Mouse (Mus musculus) heart, embryonic 11.5 days (tissue): ENCODE measurements at regions not wholly inside any gene's neighbourhood (a gene's known extent, or its start where the extent isn't known, plus 50 kb on each side); places are given as distances from the start of the nearest gene placed in this dataset. TPM values are rescaled to one million over a fixed set of nuclear protein-coding genes. Genes with fewer than 3 reads are reported as not detected.

Source experiments
- ATAC-seq: fragments of 200-750 bp; cut with Nextera tagmentation; replicated peaks from 2 replicates; pipeline ENCODE4 v1.8.0; 2017; ENCODE audit warnings: moderate library complexity; ENCODE audit not compliant: insufficient number of reproducible peaks, low FRiP score, low TSS enrichment
- H3K27ac ChIP-seq: fragments of 300-500 bp; sonication (generic); 2 replicates; pipeline ENCODE4 v1.5.1; 2014; ENCODE audit warnings: mild to moderate bottlenecking, low read depth, low read length
- H3K27me3 ChIP-seq: fragments of 300-500 bp; sonication (generic); 2 replicates; pipeline ENCODE4 v1.6.1; 2014; ENCODE audit warnings: mild to moderate bottlenecking, low read length, mixed read lengths; ENCODE audit not compliant: control insufficient read depth, insufficient read depth
- H3K36me3 ChIP-seq: fragments of 300-500 bp; sonication (generic); 2 replicates; pipeline ENCODE4 v1.6.1; 2014; ENCODE audit warnings: mild to moderate bottlenecking, low read length, moderate library complexity, mixed read lengths; ENCODE audit not compliant: control insufficient read depth, insufficient read depth
- H3K4me1 ChIP-seq: fragments of 300-500 bp; sonication (generic); 2 replicates; pipeline ENCODE4 v1.6.1; 2014; ENCODE audit warnings: low read length; ENCODE audit not compliant: control insufficient read depth, insufficient read depth
- H3K4me2 ChIP-seq: fragments of 300-500 bp; sonication (generic); 2 replicates; pipeline ENCODE4 v1.6.1; 2014; ENCODE audit warnings: mild to moderate bottlenecking, moderate library complexity
- H3K4me3 ChIP-seq: fragments of 300-500 bp; sonication (generic); 2 replicates; pipeline ENCODE4 v1.5.1; 2014; ENCODE audit warnings: low read depth, low read length
- H3K9ac ChIP-seq: fragments of 300-500 bp; sonication (generic); 2 replicates; pipeline ENCODE4 v1.6.1; 2014; ENCODE audit warnings: mild to moderate bottlenecking, low read depth, low read length, moderate library complexity
- H3K9me3 ChIP-seq: fragments of 300-500 bp; sonication (generic); replicated peaks from 2 replicates; pipeline ENCODE4 v1.6.1; 2016; ENCODE audit warnings: low read length; ENCODE audit not compliant: control insufficient read depth
- WGBS: fragments of 180-500 bp; shearing (Covaris S2); extraction: QIAGEN DNeasy Blood & Tissue Kit; methylation state at CpG from one replicate; pipeline ENCODE4 v1.1.7; 2014; ENCODE audit not compliant: insufficient replicate concordance; 5-methylcytosine and 5-hydroxymethylcytosine counted together
- microRNA-seq: library from miRNA; unstranded; fragments of <30 nt; microRNA quantifications from one replicate; pipeline ENCODE4, GENCODE M21; 2016; ENCODE audit warnings: borderline number of aligned reads

DNA sequence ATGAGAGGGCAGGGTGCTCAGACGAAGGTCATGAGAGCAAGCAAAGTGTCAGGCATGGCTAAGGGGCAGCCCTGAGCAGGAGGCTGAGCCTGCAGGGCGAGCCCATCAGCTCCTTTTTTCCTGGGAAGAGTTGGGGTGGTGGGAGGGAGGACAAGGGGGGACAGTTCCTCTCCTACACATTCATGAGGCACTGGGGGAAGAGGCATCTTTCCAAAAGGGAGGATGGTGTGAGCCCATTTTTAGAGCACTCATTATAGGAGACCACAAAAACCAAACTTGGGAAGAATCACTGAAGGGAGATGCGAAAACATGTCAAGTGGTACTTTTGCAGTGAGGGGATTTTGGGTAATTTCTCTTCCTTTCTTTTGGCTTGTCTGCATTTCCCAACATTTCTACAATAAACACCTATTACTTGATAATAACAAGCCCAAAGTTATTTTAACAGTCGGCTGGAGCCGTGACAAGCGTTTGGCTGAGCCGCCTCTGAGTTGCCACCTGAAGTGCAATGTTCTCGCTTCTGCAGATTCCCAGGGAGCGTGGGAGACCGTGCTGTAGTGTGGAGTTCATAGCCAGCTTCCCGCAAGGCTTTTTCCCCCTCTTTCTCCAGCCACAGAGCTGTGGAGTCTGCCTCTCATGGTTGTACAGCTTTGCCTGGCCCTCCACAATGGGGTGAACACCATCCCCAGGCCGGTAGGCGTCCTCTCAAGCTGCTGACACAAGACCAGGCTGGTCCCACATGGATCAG lies 136.9 kb upstream of the Kcnab2 start:
- no peaks in the 10 kb centered on the region for H3K36me3 ChIP-seq
- H3K4me3 ChIP-seq, result no peak overlapping the region
- no peaks in the 10 kb centered on the region for H3K27me3 ChIP-seq
- no peak overlapping the region for H3K9ac ChIP-seq
- no peak overlapping the region for H3K4me2 ChIP-seq
- no peaks in the 10 kb centered on the region for H3K9me3 ChIP-seq
- ATAC-seq, result no peak
- WGBS, result 75% methylated on average over 13 of the region's 13 CpGs
- H3K27ac ChIP-seq, result no peak overlapping the region
- no peaks in the 10 kb centered on the region for H3K4me1 ChIP-seq

Small RNAs in the stretch of these regions (microRNA-seq; reads per million reads assigned to microRNA genes)
- not detected for gene Gm25779
